Mouse (Mus musculus): ENCODE data around the gene Raver1.
"Not testable (repeated sequence)": the region's sequence is repeated elsewhere in the genome, so short reads cannot be mapped to it uniquely, and the experiment has no call there.

Raver1 gene

DNA sequence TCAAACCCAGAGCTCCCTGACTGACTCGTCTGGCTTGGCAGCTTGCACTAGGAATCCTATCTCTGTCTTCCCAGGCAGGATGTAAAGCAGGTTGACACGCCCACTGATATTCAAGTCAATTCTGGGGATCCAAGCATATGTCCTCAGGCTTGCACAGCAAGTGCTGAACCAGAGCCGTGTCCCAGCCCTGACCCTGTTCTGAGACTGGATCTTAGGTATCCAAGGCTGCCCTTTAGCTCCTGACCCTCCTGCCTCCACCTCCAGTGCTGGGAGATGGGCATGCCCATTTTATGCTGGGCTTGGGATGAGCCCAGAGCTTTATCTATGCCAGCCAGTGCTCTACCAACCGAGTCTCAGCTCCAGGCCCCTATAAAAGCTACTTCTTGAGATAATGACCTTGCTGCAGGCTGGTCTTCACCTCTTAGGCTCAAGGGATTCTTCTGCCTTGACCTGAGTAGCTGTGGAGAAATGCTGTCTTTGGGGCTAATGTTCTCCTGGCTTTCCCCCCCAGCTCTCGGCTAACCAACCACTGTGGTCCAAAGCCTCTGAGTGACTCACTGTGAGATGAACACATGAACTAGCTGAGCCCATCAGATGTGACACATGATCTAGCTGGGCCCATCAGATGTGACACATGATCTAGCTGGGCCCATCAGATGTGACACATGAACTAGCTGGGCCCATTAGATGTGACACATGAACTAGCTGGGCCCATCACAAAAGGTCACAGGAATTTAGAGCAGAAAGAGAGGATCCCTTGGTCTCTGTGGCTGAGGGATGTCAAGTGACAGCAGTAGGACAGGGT is 14.2 kb upstream of the Raver1 start:
- DNase-seq (ENCODE audit: inconsistent age in 2 of 2, low spot score in 1 of 2) = no peak

DNA sequence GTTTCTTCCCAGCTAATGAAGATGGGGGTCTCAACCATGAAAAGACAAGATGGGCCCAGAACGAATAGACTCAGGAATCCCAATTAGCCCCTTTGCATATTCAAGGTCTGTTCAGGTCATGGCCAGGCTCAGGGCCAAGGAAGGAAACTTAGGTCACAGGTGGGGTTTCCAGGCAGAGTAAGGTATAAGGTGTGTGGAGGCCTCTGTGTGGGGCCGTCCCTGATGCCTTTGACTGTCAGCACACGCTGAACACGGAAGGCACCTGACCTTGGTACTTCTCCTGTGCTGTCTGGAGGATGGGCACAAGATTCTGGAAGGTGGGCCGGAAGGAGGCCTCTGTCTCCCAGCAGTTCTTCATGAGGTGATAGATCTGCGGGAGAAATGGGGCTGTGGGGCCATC is 13.0 kb upstream of the Raver1 start:
- DNase-seq (ENCODE audit: inconsistent age in 2 of 2, low spot score in 1 of 2) = no peak

DNA sequence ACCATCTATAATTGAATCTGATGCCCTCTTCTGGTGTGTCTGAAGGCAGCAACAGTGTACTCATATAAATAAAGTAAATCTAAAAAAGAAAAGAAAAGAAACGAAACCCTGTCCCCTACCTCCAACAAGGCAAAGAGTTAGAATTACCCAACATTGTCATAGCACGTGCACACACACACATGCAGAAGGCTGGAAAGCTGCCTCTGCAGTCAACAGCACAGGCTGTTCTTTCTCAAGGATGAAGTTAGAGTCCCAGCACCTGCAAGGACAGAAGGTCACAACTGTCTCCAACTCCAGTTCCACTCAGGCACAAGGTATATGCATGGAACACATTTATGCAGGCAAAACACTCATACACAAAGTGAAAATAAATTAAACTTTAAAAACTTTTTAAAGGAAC is 10.3 kb upstream of the Raver1 start:
- DNase-seq (ENCODE audit: inconsistent age in 2 of 2, low spot score in 1 of 2) = peak in 1 of 2 experiments; percentile 75

DNA sequence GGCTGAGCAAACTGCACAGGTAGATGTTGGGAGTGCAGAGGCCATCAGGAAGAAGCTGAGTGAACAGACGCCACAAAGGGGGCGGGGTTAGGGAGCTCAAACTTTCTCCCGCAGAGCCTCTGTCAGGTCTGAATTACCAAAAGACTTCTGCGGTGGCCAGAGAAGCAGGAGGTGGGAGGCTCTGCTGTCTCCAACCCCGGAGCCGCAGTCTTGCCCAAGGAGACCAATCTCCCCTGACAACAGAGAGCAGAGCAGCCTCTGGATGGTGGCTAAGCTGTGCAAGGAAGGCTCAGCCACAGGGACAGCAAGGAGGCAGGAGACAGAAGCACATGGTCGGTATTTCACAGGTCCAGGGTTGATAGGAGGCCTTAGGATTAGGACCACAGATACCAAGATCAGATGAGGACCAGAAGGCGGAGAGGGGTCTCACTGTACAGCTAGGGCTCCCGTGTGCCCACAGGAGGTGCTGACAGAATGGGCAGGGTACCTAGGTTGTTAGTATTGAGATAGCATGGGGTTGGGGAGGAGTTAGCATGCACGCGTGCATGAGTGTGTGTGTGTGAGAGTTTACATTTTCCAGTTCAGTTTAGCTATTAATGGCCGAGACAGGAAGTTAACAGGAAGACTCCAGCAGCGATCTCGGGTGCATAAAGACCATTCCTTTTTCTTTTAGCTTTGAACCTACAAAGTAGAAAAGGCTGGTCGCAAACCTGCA is 8.8 kb upstream of the Raver1 start:
- no peak for DNase-seq (ENCODE audit: inconsistent age in 2 of 2, low spot score in 1 of 2)

DNA sequence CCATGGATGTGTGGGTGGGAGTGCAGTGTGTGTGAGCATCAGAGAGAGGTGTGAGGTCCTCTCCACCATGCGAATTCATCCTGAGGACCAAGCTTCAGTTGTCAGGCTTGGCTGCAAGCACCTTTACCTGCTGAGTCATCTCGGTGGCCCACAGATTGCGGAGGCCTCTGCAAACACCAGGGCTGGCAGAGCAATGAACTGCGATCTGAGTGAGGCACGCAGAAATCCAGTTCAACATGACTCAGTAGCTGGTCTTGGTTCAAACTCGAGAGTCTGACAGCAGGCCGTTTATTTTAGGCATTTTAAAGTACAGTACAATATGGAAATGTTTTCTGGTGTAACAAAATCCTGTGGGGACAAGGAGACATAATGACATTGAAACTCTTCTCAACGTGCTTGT is 6.0 kb upstream of the Raver1 start:
- DNase-seq (ENCODE audit: inconsistent age in 2 of 2, low spot score in 1 of 2) = peak; percentile 54 to 66

DNA sequence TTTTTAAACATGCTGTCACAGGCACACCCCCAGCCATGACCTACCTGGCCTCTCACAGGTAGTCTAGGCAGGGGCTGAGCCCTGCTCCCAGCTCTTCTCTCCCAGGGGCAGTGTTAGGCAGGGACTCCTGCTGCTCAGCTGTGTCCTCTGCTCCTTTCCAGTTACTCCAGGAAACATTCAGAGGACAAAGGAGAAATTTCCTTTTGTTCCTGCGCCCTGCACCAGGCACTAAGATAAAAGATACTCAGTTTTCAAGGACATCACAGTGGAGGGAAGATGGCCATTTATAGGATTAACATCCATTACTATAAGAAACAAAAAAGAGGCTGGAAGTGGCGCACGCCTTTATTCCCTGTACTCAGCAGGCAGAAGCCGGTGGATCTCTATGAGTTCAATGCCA is 4.2 kb upstream of the Raver1 start:
- DNase-seq (ENCODE audit: inconsistent age in 2 of 2, low spot score in 1 of 2) = no peak

DNA sequence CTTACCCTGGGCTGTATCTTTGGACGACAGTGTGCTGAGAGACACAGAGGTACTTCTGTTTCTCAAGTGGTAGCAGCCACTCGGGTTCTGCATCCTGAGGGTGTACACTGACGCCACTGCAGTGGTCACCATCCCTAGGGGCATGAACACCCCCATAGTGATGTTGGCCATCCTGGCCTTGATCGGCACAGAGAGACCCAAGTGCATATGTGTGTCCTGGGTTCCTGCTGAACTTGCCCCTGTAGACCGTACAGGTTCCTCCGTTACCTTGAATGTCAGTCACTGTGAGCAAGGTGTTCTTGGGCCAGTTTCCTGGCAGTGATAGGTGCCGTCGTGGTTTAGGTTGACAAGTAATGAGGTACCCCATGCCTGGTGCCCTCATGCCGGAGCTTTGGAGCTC is 1.6 kb upstream of the Raver1 start:
- DNase-seq (ENCODE audit: inconsistent age in 2 of 2, low spot score in 1 of 2) = no peak

DNA sequence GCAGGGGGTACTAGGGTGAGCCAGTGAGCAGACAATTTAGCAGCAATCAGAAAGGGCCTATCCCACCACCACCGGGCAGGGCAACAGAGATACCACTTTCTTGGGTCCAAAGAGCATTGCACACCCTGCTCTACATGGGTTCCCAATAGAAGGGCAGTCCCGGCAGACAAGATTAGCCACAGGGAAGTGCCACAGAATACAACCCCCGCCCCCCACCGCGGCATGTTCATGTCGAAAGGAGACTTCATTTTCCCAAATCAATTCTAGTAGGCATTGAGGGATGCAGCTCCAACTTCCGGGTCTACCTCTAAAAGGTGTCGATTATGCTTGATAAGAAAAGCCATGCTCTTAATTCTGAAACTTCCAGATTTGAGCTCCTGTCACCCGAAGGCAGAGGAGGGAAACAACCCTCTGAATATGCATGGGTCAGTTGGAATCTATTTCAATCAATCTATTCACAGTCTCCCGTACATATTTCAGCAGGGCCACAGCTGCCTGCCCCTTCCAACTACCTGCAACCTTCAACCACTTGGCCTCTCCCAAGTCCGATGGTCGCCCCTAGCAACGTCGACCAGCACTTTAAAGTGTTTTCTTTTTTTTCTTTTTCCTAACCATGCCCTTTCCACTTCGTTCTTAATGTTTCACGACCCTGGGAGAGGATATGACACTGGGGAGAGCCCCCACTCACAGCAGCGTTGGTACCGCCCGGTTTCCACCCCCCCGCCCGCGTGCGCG is 669 bp downstream of the Raver1 start:
- DNase-seq (ENCODE audit: inconsistent age in 2 of 2, low spot score in 1 of 2) = no peak

DNA sequence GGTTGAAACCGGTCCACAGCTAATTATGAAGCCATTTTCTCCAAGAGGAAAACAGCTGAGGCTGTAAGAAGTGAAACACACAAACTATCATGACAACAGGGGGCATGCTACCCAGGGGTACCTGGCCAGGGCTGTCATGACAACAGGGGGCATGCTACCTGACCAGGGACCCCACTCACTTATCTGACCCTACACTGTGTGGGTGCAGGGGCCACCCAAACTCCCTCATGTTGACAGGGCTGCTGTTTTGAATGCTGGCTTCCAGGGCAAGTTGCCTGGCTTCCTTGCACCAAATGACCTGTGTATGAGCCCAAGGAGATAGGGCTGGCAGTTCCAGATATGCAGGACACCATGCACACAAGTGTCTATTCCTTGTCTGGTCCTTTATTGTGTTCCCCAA is 1.3 kb downstream of the Raver1 start:
- DNase-seq (ENCODE audit: inconsistent age in 2 of 2, low spot score in 1 of 2) = no peak

DNA sequence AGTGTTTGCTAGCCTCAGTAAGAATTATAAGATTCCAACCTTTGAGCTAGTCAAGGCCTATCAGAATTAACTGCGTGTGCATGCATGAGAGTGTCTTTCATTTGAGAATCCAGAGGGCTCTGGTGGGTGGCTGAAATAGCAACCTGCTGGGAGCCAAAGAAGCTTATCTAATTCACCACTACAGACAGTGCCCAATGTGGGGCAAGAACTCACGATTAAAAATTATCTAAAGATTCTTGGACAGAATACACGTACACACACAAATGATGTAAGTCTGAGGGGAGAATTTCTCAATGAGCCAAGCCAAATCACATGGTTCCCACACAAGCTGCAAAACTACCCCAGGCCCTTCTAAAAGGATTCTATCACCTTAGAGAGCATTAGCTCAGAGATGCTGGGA is 8.5 kb downstream of the Raver1 start:
- DNase-seq (ENCODE audit: inconsistent age in 2 of 2, low spot score in 1 of 2) = no peak

DNA sequence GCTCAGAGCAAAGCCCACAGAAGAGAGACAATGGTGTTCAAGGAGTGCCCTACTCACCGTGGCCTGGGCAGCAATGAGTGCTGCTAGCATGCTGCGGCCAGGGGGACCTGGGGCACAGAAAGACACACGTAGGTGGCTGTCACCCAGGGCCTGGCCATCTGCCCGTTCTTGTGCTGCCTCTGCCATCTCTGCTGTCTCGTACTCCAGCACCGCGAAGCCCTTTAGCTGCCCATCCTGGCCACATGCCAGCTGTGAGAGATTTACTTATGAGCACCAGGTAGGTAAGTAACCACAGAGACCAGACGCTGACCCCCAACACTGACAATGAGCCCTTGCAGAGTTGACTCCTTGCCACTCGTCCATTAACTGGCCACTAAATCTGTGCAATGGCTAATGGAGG is 10.7 kb downstream of the Raver1 start:
- peak in 1 of 2 experiments; percentile 51 for DNase-seq (ENCODE audit: inconsistent age in 2 of 2, low spot score in 1 of 2)

DNA sequence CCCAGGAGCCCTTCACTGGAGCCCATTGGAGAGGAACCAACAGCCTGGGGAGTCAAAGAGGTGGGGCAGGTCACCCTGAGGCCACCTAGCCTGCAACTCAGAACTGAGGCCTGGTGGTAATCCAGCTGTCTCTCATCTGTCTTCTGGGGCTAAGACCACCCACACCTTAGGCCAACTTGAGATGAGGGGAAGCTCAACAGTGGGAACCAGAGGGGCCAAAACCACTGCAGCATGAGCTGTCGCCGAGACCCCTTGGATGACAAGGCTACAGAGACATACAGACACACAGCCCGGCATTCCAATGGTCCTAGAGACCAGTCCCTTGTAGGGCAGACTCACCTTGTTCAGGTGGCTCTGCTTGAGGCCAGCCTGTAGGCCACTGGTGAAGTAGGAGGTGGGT is 16.2 kb downstream of the Raver1 start:
- no peak for DNase-seq (ENCODE audit: inconsistent age in 2 of 2, low spot score in 1 of 2)

DNA sequence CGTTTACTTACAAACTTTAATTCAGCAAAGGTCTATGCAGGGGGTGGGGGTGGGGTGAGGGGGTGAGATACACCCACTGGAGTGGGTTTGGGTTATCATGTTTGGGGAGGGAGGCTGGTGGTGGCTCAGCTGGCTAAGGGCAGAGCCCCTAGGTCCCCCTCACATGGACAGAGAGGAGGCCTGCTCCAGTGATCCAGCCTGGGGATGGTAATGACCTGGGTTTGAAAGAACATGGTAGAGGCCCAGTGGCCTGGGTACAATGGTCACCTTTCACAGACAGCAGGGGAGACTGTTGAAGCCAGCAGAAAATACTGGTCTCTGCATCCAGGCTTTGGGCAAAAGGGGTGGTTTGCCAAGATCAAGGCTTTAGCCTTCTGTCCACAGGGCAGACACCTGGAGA is 17.6 kb downstream of the Raver1 start:
- DNase-seq (ENCODE audit: inconsistent age in 2 of 2, low spot score in 1 of 2) = no peak

DNA sequence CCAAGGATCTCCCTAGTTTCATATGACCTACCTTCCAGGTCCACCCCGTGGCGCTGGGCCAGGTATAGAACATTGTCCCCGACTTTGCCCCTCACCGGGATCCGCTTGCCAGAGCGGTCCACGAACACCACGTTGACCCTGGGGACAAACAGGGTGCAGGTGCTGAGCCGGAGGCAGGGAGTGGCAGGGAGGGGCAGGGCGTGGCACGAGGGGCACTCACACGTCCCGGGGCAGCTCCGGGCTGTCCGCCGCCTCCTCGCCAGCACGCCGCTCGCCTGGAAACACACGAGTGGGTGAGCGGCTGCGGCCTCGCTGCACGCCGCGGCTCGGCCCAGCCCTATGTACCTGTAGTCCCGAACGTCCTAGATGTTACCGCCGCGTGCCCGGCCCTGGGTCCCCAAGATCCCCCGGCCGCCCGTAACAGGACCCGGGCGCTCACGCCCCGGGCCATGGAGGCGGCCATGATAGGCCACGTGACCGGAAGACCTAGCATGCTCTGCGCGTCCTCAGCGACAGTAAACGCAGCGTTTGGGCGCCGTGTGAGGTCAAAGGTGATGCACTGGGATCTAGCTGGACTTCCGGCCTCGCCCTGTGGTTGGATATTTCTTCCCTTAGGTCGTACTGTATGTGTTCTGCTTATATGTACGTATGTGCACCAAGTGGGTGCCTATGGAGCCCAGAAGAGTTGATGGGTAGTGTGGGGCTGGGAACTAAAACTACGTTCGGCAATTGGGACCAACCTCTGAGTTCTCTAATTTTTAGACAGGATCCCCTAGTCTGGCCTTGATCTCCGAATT is 18.6 kb downstream of the Raver1 start, which contains the start of the genes Gm49373 and Fdx1l:
Gene Gm49373, minus strand, starts transcription at position 53 of the 797 bp plus-strand sequence.
Gene Fdx1l, minus strand, starts transcription at position 571 of the 797 bp plus-strand sequence.
- DNase-seq (ENCODE audit: inconsistent age in 2 of 2, low spot score in 1 of 2) = peak; percentile 92 to 97

DNA sequence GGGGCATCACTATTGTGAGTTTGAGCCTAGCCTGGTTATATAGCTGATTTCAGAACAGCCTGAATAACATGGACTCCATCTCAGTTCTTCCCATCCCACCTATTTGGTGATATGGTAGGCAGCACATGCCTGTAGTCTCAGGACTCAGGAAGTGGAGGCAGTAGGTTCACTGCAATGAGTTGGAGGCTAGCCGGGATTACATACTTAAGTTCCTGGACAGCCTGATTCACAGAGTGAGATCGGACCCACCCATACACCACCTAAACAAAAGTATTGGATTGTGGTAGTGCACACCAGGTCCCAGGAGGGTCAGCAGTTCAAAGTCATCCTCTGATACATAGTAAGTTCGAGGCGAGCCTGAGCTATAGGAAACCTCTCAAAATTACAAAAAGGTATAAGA is 19.2 kb downstream of the Raver1 start:
- DNase-seq (ENCODE audit: inconsistent age in 2 of 2, low spot score in 1 of 2) = no peak

DNA sequence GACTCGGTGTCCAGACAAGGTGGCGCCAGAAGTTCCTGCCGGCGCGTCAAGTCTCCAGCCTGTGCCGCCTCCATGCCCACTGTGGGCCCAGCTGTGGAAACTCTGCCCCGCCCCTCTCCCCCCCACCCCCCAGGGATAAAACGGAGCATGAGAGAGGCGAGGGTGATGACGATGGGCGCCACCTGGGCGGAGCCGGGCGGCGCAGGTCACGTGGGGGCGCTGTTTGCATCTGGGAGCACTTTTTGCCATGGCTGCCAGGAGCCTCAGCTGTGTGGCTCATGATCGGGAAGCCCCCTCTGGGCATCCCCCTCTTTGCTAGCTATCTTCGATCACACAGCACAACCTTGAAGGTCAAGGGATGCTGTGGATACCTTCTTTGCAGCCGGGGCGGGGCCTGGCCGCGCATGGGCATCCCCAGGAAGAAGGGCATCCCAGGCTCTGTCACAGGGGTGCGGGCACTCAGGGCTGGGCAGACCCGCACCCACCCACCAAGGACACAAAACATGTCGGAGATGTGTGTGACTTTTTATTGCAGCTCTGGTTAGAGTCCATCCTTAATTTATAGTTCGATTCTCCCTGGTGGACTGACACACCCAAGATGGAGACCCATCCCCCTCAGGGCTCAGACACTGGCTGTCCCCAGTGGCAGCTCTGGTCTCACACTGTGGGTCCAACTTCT is 24.7 kb downstream of the Raver1 start, which contains the start of gene Zglp1:
Gene Zglp1, minus strand, starts transcription at position 88 of the 679 bp plus-strand sequence.
- no peak for DNase-seq (ENCODE audit: inconsistent age in 2 of 2, low spot score in 1 of 2)

DNA sequence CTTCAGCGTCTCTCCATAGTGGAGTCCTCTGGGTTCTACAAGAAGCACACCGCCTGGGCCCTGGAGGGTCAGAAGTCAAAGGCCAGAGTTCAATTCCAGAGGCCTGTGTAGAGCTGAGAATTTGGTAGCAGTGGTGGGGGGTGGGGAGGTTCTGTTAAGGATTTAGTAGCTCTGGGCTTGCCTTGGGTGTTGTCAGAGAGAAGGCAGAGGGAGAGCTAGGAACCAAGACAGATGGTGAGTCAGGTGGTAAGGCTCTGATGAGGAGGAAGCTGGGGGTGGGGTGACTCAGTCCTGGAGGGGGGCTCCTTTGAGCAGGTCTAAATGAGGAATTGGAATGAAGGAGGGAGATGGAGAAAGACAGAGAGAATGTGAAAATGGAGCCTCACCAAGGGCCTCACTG is 28.9 kb downstream of the Raver1 start:
- no peak for DNase-seq (ENCODE audit: inconsistent age in 2 of 2, low spot score in 1 of 2)

DNA sequence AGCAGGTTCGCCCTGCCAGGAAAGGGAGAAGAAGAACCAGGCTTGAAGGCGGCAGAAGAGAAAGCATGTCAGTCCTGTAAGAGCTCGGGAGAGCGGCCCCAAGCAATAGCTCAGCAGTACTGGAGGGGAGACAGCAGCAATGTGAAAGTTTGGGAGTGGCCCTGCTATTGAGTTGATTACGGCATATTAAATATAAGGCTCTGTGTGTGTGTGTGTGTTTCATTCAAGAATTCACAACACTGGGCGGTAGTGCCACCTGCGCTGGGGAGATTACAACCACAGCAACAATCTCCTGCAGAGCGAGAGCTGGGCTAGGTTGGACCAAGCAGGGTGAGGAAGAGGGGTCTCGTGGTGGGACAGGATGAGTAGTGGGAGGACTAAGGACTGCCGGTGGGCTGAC is 40.2 kb downstream of the Raver1 start:
- no peak for DNase-seq (ENCODE audit: inconsistent age in 2 of 2, low spot score in 1 of 2)

DNA sequence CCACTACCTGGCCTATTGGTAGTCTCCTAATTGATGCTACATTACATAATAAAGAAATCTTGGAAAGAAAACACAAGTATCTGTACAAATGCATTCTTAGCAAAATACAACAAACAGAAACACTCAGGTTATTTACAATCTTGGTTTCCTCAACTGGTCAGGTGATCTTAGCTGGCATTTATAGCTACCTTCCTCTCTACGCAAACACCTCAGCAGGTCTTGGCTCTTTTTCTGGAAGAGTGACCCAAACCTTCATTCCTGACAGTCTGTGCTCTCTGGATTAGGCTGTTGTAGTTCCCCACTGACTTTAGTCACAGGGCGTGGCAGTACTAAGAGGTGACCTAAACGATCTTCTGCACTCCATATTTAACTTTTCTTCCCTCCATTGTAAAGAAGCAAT is 46.6 kb downstream of the Raver1 start:
- no peak for DNase-seq (ENCODE audit: inconsistent age in 2 of 2, low spot score in 1 of 2)

DNA sequence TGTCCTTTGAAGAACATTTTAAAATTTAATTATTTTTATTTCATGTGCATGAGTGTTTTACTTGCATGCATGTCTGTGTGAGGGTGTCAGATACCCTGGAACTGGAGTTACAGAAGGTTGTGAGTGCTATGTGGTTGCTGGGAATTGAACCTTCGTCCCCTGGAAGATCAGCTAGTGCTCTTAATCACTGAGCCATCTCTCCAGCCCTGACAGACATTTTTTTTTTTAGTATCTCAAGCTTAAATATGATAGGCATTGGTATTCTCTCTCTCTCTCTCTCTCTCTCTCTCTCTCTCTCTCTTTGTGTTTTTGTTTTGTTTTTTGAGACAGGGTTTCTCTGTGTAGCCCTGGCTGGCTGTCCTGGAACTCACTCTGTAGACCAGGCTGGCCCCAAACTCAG is 47.0 kb downstream of the Raver1 start:
- DNase-seq (ENCODE audit: inconsistent age in 2 of 2, low spot score in 1 of 2) = not testable (repeated sequence)

All from adrenal gland, adult (tissue).